Mouse (Mus musculus) midbrain, embryonic 11.5 days (tissue): Measurements from ENCODE around the gene Letmd1. TPM values are rescaled to one million over a fixed set of nuclear protein-coding genes. Genes with fewer than 3 reads are reported as not detected.
"Not testable (repeated sequence)": the region's sequence is repeated elsewhere in the genome, so short reads cannot be mapped to it uniquely, and the experiment has no call there.

Experiments
- ATAC-seq: fragments of 200-750 bp; cut with Nextera tagmentation; 2 replicates; pipeline ENCODE4 v1.8.0; 2017; ENCODE audit warnings: moderate TSS enrichment, moderate library complexity; ENCODE audit not compliant: low FRiP score
- DNase-seq: peaks from one replicate; pipeline ENCODE4 v3.0.0; 2015; ENCODE audit warnings: low spot score; ENCODE audit errors: missing footprints
- H3K27ac ChIP-seq: fragments of 300-500 bp; sonication (generic); 2 replicates; pipeline ENCODE4 v1.5.1; 2014; ENCODE audit warnings: low read depth, low read length
- H3K27me3 ChIP-seq: fragments of 300-500 bp; sonication (generic); 2 replicates; pipeline ENCODE4 v1.6.1; 2014; ENCODE audit warnings: mild to moderate bottlenecking, low read length, moderate library complexity, mixed read lengths; ENCODE audit not compliant: control insufficient read depth, insufficient read depth
- H3K36me3 ChIP-seq: fragments of 300-500 bp; sonication (generic); 2 replicates; pipeline ENCODE4 v1.6.1; 2014; ENCODE audit warnings: mild to moderate bottlenecking, low read length, moderate library complexity, mixed read lengths; ENCODE audit not compliant: control insufficient read depth, insufficient read depth
- H3K4me1 ChIP-seq: fragments of 300-500 bp; sonication (generic); 2 replicates; pipeline ENCODE4 v1.6.1; 2014; ENCODE audit warnings: low read length; ENCODE audit not compliant: control insufficient read depth, insufficient read depth
- H3K4me2 ChIP-seq: fragments of 300-500 bp; sonication (generic); 2 replicates; pipeline ENCODE4 v1.6.1; 2014; ENCODE audit warnings: mild to moderate bottlenecking, moderate library complexity
- H3K4me3 ChIP-seq: fragments of 300-500 bp; sonication (generic); 2 replicates; pipeline ENCODE4 v1.5.1; 2014; ENCODE audit warnings: low read depth, low read length
- H3K9ac ChIP-seq: fragments of 300-500 bp; sonication (generic); 2 replicates; pipeline ENCODE4 v1.6.1; 2014; ENCODE audit warnings: low read length
- H3K9me3 ChIP-seq: fragments of 300-500 bp; sonication (generic); 2 replicates; pipeline ENCODE4 v1.6.1; 2016; ENCODE audit warnings: low read length; ENCODE audit not compliant: control insufficient read depth
- WGBS: fragments of 180-500 bp; shearing (Covaris S2); extraction: QIAGEN DNeasy Blood & Tissue Kit; methylation state at CpG from one replicate; pipeline ENCODE4 v1.1.7; 2014; 5-methylcytosine and 5-hydroxymethylcytosine counted together
- polyA plus RNA-seq: library from polyadenylated mRNA; unstranded; fragments of >200 nt; fragmentation: Nextera tagmentation; extraction: Ambion mirVana; gene quantifications from 2 replicates; pipeline ENCODE4 v1.2.1, GENCODE M21; 2014

The Letmd1 gene
- polyA plus RNA-seq, 1 experiment from 2014 or later: 42.5 TPM

- WGBS: 91% methylated on average over 8 of the region's 8 CpGs
- H3K4me1 ChIP-seq, H3K4me2 ChIP-seq, H3K27ac ChIP-seq, H3K27me3 ChIP-seq, DNase-seq, H3K36me3 ChIP-seq, H3K4me3 ChIP-seq, H3K9ac ChIP-seq, ATAC-seq, H3K9me3 ChIP-seq: not testable (repeated sequence)
Observed at GRCm38 (mm10) chr15:100499506-100499905, 30.7 kb downstream of the Letmd1 start.

GRCm38 (mm10) chr15:100508454-100509167, 39.8 kb downstream of the Letmd1 start:
- no peaks in the 10 kb centered on the region for H3K27me3 ChIP-seq
- H3K9me3 ChIP-seq: no peaks in the 10 kb centered on the region
- H3K4me2 ChIP-seq: no peak overlapping the region
- H3K4me1 ChIP-seq: no peaks in the 10 kb centered on the region
- DNase-seq (peak; percentile 44), ATAC-seq (no peak)
- no peak overlapping the region for H3K4me3 ChIP-seq
- WGBS: 91% methylated on average over 13 of the region's 13 CpGs
- H3K36me3 ChIP-seq: peaks cover 29% of the 10 kb centered on the region
- H3K9ac ChIP-seq: no peak overlapping the region
- H3K27ac ChIP-seq: no peak overlapping the region

GRCm38 (mm10) chr15:100510072-100510471, 41.2 kb downstream of the Letmd1 start:
- H3K4me2 ChIP-seq: no peak overlapping the region
- no peak overlapping the region for H3K9ac ChIP-seq
- ATAC-seq (no peak), DNase-seq (no peak)
- no peaks in the 10 kb centered on the region for H3K9me3 ChIP-seq
- H3K27ac ChIP-seq: no peak overlapping the region
- WGBS: 94% methylated on average over 11 of the region's 11 CpGs
- no peak overlapping the region for H3K4me3 ChIP-seq
- H3K4me1 ChIP-seq: no peaks in the 10 kb centered on the region
- peaks cover 29% of the 10 kb centered on the region for H3K36me3 ChIP-seq
- no peaks in the 10 kb centered on the region for H3K27me3 ChIP-seq

- H3K27ac ChIP-seq: no peak overlapping the region
- H3K27me3 ChIP-seq: no peaks in the 10 kb centered on the region
- H3K4me1 ChIP-seq: no peaks in the 10 kb centered on the region
- H3K36me3 ChIP-seq: peaks cover 21% of the 10 kb centered on the region
- H3K9me3 ChIP-seq: no peaks in the 10 kb centered on the region
- no peak overlapping the region for H3K9ac ChIP-seq
- no peak overlapping the region for H3K4me2 ChIP-seq
- no peak for ATAC-seq
- no peak overlapping the region for H3K4me3 ChIP-seq
- WGBS: 92% methylated on average over 4 of the region's 4 CpGs
- no peak for DNase-seq
Observed at GRCm38 (mm10) chr15:100513387-100513786, 44.6 kb downstream of the Letmd1 start.

GRCm38 (mm10) chr15:100515121-100515520, 46.3 kb downstream of the Letmd1 start:
- Histone ChIP-seq H3K4me2 (no peak overlapping the region), H3K27me3 (no peaks in the 10 kb centered on the region), H3K9me3 (no peaks in the 10 kb centered on the region), H3K27ac (no peak overlapping the region), H3K36me3 (peaks cover 15% of the 10 kb centered on the region), H3K4me3 (no peak overlapping the region), H3K4me1 (no peaks in the 10 kb centered on the region), H3K9ac (no peak overlapping the region)
- DNase-seq (peak; percentile 53), ATAC-seq (no peak)
- 91% methylated on average over 2 of the region's 2 CpGs for WGBS

GRCm38 (mm10) chr15:100520306-100520705, 51.5 kb downstream of the Letmd1 start:
- H3K36me3 ChIP-seq: no peaks in the 10 kb centered on the region; the same call in 1 of the 2 replicates

GRCm38 (mm10) chr15:100525405-100525804, 56.6 kb downstream of the Letmd1 start:
- ATAC-seq: no peak

More at GRCm38 (mm10) chr15:100520306-100520705, 51.5 kb downstream of the Letmd1 start:
- Histone ChIP-seq H3K4me3 (no peak overlapping the region), H3K27ac (no peak overlapping the region), H3K4me1 (no peaks in the 10 kb centered on the region), H3K9ac (no peak overlapping the region), H3K4me2 (no peak overlapping the region), H3K27me3 (no peaks in the 10 kb centered on the region), H3K9me3 (no peaks in the 10 kb centered on the region)
- DNase-seq: no peak
- no peak for ATAC-seq
- WGBS: 93% methylated on average over 14 of the region's 14 CpGs

GRCm38 (mm10) chr15:100527900-100528299, 59.1 kb downstream of the Letmd1 start:
- H3K4me1 ChIP-seq: no peaks in the 10 kb centered on the region
- H3K27ac ChIP-seq: no peak overlapping the region
- H3K4me3 ChIP-seq: no peak overlapping the region
- no peak overlapping the region for H3K9ac ChIP-seq
- DNase-seq (no peak), ATAC-seq (no peak)
- no peak overlapping the region for H3K4me2 ChIP-seq
- WGBS: 89% methylated on average over 5 of the region's 5 CpGs
- H3K36me3 ChIP-seq: no peaks in the 10 kb centered on the region
- H3K9me3 ChIP-seq: no peaks in the 10 kb centered on the region
- H3K27me3 ChIP-seq: no peaks in the 10 kb centered on the region

More at GRCm38 (mm10) chr15:100525405-100525804, 56.6 kb downstream of the Letmd1 start:
- H3K36me3 ChIP-seq: no peaks in the 10 kb centered on the region; the same call in 1 of the 2 replicates
- H3K9me3 ChIP-seq: no peaks in the 10 kb centered on the region
- no peak for DNase-seq
- H3K4me2 ChIP-seq: no peak overlapping the region
- H3K27ac ChIP-seq: no peak overlapping the region
- WGBS: 94% methylated on average over 14 of the region's 14 CpGs
- no peaks in the 10 kb centered on the region for H3K4me1 ChIP-seq
- H3K4me3 ChIP-seq: no peak overlapping the region
- no peaks in the 10 kb centered on the region for H3K27me3 ChIP-seq
- H3K9ac ChIP-seq: no peak overlapping the region
